Mouse (Mus musculus): ENCODE measurements around the gene Myh7b.
A peak's percentile ranks its signal among the peaks of the same experiment; 100 is the strongest.

Myh7b gene

DNA sequence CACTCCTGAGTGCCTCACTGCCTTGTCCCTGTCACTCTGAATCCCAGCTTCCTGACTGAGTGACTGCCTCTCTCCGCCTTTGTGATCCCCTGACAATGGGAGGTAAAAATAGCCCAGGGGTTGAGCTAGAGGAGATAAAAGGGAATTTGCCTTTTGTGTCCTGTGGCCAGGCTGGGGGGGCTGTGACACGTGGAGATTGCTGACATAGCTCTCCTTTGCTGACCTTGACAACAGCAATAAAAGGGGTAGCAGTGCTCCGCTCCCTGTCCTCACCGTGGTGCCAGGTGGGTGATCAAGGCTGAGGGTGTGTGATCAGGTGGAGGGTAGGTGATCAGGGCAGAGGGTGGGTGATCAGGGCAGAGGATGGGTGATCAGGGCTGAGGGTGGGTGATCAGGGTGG is at the start of gene Myh7b:
Myh7b (plus strand) TSS at position 235 of the 400 bp plus-strand sequence.
- no peak for DNase-seq (ENCODE audit: low read depth, low spot score)

DNA sequence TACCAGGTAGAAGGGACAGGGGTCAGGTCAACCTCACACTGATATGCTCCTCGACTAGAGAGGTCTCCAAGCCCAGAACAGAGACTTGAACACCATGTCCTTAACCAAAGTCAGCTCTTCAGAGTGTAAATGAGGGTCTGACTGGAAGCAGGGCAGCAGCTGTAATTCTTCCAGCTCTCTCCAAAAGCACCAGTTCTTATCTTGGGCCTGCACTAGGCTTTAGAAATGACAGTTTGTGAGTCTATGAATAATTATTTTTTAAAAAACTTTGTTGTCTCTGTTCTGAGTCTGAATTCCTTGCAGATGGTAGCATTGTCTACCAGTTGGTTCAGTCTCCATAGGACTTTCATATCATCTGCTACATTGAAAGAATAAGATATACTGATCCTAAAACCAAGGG is 48.8 kb upstream of the Myh7b start:
- DNase-seq (ENCODE audit: low read depth, low spot score) = no peak

DNA sequence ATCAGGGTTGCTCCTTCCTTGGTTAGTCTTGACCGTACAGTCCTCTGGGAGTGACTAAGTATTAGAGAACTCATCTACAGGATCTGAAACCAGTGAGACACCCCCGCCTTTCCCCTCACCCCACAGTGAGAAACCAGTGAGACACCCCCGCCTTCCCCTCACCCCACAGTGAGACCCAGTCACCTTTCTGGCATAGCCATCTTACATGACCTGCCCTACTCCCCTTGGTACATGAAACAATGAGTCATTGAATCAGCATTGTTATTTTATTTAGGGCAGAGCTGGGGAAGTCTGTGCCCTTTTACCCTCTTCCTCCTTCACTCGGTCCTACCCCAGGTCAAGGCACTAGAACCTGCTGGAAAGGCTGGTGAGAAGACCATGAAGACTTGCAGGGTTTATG is 48.1 kb upstream of the Myh7b start:
- DNase-seq (ENCODE audit: low read depth, low spot score) = no peak

DNA sequence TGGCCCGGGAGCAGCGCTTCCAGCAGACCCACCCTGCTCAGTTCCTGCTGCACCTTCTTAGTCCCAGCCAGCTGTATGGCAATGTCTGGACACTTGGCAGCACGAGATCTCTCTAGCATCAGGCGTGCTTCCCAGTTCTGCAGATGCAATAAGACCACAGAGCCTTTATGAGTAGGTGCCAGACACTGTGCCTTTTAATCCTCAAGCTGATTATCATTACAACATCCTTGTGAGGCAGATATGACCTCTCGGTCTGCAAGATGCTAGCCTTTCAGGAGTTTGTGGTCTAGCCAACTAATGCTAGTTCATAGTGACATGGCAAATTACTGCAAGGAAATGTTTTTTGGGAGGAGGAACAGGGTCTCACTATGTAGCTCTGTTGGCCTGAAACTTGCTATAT is 43.3 kb upstream of the Myh7b start:
- DNase-seq (ENCODE audit: low read depth, low spot score) = no peak

DNA sequence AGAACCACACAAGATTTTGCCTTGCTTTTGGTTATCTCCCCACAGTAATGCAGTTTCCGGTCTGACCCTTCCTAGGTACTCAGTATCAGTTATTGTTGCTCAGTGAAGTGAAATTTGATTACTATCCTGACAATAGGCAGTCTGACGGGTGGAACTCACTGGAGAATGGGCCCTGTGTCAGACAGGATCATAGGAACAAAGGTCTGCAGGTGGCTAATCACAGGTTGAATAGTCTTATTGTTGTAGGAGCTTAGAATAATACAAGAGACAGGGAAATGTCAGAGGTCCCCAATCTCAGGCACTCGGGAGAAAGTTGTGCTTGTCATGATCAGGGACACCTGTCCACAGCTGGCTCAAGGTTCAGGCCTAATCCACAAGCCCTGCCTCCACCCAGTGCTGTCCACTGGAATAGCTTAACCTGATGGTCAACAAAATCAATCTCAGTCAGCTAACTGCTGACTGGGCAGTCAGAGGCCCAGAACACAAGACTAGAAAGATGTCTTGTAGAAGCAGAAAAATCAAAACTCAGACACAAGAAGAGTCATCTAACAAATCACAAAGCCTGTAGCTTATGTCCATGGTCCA is 41.7 kb upstream of the Myh7b start:
- no peak for DNase-seq (ENCODE audit: low read depth, low spot score)

DNA sequence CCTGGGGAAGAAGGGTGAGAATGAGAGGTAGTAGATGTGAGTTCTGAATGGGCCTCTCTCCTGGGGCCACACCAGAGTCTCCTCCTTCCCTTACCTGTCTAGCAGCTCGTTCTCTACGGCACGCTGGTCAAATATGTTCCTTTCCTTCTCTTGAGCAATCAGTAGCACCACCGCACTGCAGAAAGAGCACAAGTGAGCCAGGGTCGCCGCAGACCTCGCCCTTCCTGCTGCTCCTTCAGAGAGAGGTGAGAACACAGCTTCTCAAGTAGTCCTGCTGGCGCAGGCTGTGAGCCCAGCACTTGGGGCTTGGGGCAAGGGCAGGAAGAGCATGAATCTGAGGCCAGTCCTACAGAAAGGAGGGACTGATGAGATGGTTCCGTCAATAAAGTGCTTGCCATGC is 38.0 kb upstream of the Myh7b start:
- DNase-seq (ENCODE audit: low read depth, low spot score) = no peak

DNA sequence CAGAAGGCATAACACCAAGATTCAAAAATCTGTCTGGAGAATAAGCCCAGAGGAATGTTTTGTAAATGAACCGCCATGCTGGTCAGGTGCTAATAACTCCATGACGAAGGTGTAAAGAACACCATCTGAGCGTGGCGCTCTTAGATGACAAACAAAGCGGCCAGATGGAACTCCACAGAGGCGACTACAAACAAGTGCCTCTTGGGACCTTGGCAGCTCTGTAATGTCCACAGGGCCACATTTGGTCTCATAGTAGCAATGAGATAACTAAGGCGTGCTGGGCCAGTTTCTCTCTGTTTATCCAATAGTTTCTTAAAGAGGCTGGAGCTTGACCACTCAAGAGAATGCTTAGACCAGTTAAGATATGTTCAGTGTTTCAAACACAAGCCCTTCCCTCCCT is 37.0 kb upstream of the Myh7b start:
- no peak for DNase-seq (ENCODE audit: low read depth, low spot score)

DNA sequence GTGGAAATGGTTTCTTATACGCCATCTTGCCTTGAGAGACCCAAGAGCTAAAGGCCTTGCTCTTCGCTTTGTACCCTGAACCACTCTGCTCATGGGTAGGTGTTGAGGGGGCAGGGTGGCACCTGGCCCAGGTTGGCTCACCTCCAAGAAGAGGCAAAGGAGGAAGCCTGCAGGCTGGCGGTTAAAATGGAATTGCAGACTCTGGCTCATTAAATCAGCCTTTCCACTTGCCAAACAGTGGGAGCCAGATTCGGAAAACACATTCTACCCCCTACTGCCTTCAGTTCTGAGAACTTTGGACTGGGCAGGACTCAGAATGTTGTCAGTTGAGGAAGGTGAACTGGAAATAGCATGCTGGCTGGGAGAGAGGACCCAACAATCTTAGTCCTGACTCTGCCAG is 36.3 kb upstream of the Myh7b start:
- DNase-seq (ENCODE audit: low read depth, low spot score) = no peak

DNA sequence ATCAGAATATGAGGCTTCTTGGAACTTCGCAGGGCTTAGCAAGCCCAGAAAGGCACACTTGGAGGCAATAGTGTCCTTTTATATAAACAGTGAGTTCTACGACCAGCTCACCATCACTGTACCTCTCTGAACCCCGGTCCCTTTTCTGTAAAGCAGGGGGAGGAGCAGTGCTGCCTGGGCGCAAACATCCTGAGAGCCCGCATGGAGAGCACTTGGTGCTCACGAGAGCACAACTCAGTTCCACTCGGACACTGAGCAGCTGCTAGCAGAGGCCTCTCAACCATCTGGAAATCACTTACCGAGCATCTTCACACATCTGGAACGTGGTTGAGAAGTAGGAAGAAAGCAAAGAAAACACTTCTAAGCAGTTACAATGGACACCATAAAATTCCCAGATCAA is 34.4 kb upstream of the Myh7b start:
- no peak for DNase-seq (ENCODE audit: low read depth, low spot score)

DNA sequence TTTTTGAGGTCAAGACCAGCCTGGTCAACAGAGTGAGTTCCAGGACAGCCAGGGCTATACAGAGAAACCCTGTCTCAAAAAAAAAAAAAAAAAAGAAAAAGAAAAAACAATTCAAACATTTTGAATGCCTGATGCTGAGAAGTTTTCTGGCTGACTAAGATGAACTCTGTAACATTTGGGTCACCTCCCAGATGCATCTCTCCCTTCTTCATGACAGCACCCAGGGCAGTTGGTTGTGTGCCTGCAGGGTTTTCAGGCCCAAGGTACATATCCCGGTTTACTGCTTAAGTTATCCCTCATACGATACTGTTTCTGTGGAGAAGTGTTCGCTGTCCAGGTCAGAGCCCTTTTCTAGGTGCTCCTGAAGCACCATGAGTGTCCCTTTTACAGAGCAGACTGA is 30.7 kb upstream of the Myh7b start:
- no peak for DNase-seq (ENCODE audit: low read depth, low spot score)

DNA sequence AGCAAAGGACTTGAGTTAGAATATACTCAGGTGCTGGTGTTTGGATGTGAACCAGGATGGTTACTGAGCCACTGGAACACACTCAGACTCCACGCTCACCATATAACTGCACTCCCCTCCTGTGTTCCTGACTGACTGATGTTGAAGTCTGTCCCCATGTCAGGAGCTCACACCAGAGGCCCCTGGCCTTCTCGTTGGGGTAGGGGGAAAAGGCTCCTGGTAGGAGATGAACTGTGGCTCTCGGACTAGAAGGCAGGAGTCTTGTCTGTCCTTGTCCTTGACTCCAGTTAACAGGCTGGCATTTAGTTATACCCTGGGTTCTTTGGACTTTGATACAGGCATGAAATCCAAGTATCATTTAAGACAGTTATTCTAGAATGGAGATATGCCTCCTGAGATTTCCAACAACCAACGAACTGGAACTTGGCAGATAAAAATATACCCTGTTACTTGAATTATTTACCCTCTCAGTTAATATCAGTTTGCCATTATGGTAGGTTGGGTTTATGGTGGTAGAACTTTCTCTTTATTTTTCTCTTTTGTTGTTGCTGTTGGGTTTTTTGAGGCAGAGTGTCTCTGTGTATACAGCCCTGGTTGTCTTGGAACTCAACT is 28.5 kb upstream of the Myh7b start:
- DNase-seq (ENCODE audit: low read depth, low spot score) = no peak

DNA sequence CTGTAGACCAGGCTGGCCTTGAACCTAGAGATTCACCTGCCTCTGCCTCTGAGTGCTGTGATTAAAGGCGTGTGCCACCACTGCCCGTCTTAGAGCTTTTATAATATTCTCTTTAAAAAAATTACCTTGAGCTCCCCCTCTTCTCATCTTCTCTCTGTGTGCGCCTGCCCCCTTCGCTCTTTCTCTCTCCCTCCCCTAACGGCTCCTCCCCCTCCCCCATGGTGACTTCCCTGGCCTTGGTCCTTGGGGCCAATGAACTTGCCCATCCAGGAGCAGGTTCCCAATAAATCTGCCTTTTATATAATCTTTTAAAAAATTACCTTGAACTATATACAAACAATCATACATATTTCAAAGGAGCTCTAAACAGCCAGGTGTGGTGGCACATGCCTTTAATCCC is 28.0 kb upstream of the Myh7b start:
- DNase-seq (ENCODE audit: low read depth, low spot score) = no peak

DNA sequence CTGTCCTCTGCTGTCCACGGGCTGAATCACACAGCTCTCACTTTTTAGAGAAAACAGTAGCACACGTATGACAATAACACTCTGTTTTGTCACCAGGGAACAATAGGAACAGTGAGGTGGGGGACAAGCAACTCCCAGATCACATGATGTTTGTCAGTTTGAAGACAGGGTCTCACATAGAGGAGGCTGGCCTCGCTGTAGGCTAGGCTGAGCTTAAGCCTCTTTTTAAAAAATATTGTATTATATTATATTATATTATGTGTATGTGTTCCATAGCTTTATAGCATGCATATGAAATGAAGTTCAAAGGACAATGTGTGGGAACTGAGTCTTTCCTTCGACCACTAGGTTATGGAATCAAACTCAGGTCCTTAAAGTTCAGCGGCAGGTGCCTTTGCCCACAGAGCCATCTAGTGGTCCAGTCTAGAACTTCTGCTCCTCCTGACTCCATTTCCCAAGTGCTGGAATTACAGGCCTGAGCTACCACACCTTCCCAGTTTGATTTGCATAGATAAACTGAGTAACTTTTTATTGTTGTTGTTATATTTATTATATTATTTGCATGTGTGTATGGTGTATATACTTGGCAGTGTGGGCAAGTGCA is 27.0 kb upstream of the Myh7b start:
- no peak for DNase-seq (ENCODE audit: low read depth, low spot score)

DNA sequence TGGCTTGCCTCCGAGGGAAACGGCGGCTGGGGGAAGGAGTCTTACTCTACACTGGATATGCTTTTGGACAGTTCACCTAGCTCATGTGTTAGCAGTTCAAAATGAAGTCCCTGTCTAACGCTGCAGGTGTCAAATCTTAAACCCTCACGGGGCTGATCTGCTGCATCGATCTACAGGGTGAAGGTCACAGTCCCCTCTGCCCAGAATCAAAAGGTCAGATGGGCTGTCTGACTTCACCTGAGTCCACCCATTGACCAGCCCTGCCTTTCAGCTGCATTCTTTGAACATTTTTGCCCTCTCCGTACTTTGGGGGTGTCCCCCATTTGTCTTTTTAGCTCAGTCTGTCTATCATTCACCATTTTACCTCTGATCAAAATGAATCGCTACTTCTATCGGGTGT is 25.9 kb upstream of the Myh7b start:
- DNase-seq (ENCODE audit: low read depth, low spot score) = no peak

DNA sequence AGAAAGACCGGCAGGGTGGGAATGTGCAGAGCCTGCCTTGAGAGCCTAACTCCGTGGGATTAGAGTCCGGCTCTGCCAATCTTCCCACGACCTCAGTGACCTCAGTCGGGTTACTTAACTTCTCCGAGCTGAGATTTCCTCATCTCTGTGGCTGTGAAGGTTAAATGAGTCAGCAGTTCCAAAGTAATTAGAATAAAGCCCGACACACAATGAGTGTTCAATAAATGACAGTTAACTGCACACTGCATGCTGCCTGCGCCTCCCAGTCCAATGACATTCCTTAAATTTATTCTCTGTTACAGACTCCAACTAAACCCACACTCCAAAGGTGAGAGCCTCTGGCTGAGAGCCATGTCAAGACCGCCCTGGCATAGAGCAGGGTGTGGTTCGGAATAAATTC is 25.5 kb upstream of the Myh7b start:
- no peak for DNase-seq (ENCODE audit: low read depth, low spot score)

DNA sequence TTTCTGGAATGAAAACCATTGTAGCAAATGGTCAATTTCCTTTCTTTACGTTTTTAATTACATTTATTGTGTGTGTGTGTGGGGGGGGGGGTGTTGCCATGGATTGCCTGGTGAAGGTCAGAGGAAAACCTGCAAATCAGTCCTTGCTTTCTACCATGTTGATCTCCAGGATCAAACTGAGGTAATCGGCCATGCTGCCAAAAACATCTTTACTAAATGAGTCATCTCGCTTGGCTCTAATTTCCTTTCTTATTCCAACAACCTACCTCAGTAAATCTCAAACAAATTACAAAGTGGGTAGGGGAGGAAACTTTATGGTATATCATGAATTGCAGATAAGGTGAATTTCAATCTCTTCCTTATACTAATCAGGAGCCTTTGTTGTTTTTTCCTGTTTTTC is 22.9 kb upstream of the Myh7b start:
- DNase-seq (ENCODE audit: low read depth, low spot score) = no peak

DNA sequence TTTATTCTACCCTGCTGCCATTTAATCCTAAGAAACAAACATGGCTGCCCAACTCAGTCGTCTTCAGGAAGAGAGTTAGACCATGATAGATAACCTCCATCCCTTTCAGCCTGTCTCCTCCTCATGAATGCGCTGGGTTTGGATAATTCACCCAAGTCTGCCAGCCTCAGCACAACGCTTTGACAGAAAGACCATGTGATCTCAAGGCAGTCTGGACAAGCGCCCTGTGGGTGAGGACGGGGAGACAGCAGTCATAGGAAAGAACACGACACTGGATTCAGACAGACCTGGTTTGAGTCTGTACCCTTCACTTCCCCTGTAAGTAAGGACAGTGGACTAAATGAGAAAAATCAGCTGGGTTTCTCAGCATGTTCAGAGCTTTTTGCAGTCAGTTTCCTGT is 21.5 kb upstream of the Myh7b start:
- no peak for DNase-seq (ENCODE audit: low read depth, low spot score)

DNA sequence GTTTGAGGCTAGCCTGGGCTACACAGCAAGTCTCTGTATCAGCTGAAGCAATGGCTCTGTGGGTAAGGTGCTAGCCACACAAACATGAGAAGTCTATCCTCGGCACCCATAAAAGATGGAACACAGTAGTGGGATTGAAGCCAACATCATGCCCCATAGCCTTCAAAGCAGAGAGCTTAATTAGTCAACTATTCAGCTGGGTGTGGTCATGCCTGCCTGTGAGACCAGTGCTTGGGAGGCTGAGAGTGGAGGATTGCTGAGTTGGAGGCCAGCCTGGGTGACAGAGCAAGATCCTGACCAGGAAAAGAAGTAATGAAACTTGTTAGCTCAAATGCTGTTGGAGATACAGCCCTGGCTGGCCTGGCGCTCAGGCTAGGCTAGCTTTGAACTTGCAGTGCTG is 20.1 kb upstream of the Myh7b start:
- no peak for DNase-seq (ENCODE audit: low read depth, low spot score)

DNA sequence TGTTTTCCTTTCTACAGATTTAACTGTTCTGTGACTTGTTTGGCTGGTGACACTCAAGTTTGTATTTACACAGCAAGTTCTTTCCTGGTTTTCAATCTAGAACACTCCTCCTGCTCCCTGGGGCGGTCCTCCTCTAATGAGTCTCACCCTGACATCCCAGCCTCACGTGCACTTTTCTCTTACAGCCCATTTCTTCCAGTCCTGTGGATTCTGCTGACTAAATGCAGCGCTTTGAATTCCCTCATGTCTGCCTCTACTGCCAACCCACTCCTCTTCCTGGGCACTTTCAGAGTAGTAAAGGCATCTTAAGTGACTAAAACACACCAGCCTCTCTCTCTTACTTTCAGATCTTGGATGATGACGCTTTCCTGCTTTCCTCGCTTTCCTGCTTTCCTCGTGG is 19.3 kb upstream of the Myh7b start:
- no peak for DNase-seq (ENCODE audit: low read depth, low spot score)

DNA sequence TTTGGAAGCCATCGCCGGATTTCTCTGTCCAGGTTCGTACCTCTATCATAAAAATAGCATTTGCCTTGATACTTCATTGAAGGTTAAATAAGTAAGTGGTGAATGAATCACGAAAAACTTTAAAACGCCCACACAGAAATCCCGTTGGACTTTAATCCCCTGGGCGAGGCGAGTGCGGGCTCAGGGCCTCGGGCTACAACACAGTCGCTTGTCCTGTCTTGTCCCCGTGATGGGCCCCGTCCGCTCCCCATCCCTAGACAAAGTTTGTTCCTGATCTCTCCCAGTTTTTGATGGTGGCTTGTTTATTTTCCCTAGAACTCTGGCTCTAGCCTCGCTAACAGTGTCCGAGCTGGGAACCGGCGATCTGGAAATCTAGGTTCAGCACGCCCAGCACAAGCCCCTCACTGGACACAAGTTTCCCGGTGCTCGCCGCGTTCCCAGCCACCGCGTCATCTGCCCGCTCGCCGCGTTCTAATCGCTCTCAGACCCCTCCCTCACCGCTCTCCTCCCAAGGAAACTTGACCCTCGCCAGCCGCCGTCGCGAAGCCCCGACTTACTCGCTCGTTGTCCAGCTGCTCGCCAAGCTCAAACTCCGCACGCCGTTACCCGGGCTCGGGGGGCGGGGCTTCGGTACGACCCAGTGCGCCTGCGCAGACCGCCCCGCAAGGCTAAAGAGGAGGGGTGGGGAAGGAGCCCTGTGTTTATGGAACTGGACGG is 18.7 kb upstream of the Myh7b start, which contains the start of gene Gss:
Gss (minus strand) TSS at position 674 of the 717 bp plus-strand sequence.
- peak; percentile 96 for DNase-seq (ENCODE audit: low read depth, low spot score)

DNA sequence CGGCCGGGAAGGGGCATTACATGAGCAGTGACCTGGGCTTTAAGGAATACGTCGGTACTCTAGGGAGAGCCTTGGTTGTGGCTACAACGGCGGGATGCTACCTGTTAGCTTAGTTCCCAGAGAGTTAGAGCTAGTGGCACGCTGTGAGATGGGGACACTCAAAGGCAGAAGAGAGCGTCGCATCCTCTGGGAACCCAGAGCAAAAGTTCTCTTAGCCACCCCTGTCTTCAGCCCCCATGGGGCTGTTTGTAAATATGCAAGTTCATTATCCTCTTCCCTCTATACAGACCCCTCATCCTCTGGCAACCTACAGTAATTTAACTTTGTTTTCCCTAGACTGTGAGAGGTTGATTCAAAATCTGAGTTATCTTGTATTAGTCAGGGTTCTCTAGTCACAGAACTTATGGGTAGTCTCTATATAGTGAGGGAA is 18.1 kb upstream of the Myh7b start:
- no peak for DNase-seq (ENCODE audit: low read depth, low spot score)

DNA sequence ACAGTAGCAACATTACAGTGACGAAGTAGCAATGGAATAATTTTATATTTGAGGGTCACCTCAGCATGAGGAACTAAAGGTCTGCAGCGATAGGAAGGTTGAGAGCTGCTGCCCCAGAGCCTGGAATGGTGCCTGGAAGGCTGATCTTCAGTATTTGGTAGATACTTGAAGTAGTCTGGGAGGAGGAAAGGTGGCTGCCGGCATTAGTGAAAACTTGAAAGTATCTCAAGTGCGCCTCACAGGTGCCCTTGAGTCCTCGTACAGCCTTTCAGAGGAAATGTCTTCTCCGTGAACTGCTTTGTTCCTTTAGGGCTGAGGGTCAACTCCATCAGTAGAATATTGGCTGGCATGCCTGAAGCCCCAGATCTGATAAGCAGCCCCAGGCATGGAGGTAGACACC is 15.5 kb upstream of the Myh7b start:
- DNase-seq (ENCODE audit: low read depth, low spot score) = no peak

DNA sequence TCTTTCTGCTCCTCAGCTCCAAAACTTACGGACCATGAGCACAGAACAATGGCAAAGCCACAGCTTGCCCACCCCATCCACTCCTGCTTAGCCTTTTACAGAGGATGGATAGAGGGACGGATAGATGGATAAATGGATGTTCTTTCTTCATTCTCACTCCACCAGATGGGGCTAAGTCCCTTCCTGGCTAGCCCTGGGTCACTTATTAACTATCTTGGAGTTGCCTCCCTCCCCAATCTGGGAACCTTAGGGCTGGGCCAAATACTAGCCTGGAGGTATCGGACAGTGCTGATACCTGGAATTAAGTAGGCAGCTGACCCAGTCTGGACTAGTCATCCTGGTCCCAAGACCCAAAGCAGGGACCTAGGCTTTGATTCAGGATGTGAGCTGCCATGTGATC is 7.3 kb upstream of the Myh7b start:
- no peak for DNase-seq (ENCODE audit: low read depth, low spot score)

All from retina, adult 2 months (tissue).